Mouse (Mus musculus): ENCODE results near the gene Eif2b4. TPM values are rescaled to one million over a fixed set of nuclear protein-coding genes. Genes with fewer than 3 reads are reported as not detected.

The Eif2b4 gene
- polyA plus RNA-seq, 1 experiment from 2014 or later: 58.0 TPM

DNA sequence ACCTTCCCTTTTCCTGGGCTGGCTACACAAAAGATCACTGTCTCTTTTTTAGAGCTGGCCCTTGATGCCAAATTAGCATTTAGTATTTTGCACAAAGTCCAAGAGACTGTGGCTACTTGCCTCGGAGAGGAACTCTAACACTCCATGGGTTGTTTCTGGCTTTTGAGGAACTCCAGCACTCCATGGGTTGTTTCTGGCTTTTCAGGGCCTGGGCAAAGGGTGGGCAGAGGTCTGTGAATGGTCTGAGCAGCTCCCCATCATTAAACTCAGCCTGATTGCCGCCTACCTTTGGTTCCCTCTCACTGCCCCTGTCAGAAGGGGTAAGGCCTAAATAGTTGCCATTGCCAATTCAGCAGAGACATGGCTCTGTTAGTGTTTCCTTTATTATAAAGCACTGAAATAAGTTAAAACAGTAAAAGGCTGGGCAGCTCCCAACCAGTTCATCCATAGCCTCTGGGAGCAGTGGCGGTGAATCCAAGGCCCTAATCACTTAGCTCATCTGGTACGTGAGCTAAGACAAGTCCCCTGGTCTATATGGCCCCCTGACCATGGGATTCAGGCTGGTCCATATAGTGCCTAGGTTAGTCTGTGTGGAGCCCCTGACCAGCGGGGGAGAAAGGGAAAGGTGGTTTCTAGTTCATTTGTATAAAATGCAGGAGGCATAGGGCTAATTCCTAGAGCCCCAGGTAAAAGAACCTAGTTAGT lies 5.5 kb upstream of the Eif2b4 start:
- peaks cover 57% of the 10 kb centered on the region for H3K36me3 ChIP-seq
- no peaks in the 10 kb centered on the region for H3K27me3 ChIP-seq (replicated peaks)

DNA sequence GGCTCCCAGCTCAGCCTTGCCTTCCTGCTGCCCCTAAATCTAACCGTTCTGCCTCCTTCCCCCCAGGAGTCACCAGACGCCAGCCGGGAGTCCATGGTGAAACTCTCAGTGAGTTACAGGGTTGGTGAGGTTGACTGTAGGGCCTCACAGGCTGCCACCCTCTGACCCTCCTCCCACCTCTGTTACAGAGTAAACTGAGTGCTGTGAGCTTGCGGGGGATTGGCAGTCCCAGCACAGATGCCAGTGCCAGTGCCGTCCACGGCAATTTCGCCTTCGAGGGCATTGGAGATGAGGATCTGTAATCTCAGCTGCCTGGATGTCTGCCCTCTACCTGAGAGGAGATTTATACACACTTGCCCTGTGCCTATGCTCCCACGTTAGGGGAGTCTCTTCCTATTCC lies 4.9 kb upstream of the Eif2b4 start:
- H3K27me3 ChIP-seq (replicated peaks): no peaks in the 10 kb centered on the region
- H3K9me3 ChIP-seq: 0 out of 2 replicates have a peak, but pooled peaks cover 4% of the 10 kb centered on the region
- H3K4me2 ChIP-seq (replicated peaks): no peak overlapping the region
- no peak overlapping the region for H3K9ac ChIP-seq
- 81% methylated on average over 9 of the region's 9 CpGs for WGBS
- no peak overlapping the region for H3K27ac ChIP-seq
- H3K36me3 ChIP-seq: peaks cover 57% of the 10 kb centered on the region
- H3K4me1 ChIP-seq (replicated peaks): peaks cover 22% of the 10 kb centered on the region
- no peak for ATAC-seq
- H3K4me3 ChIP-seq (replicated peaks): no peak overlapping the region

More for the DNA sequence above, 5.5 kb upstream of the Eif2b4 start:
- WGBS: 83% methylated on average over 5 of the region's 5 CpGs
- Histone ChIP-seq H3K27ac (no peak overlapping the region), H3K4me3 (replicated peaks) (no peak overlapping the region), H3K4me2 (replicated peaks) (no peak overlapping the region), H3K9me3 (0 out of 2 replicates have a peak, but pooled peaks cover 4% of the 10 kb centered on the region), H3K9ac (no peak overlapping the region), H3K4me1 (replicated peaks) (peaks cover 23% of the 10 kb centered on the region)
- no peak for ATAC-seq

DNA sequence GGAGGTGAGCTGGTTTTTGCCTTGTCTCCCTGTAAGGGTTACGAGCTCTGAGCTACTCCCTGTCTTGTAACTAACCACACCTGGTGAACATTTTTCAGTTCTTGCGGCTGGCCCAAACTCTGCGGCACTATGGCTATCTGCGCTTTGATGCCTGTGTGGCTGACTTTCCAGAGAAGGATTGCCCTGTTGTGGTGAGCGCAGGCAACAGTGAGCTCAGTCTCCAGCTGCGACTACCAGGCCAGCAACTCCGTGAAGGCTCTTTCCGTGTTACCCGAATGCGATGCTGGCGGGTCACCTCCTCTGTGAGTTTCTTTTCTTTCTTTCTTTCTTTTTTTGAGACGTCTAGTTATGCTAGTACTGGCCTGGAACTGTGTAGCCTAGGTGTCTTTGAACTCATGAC lies 3.8 kb upstream of the Eif2b4 start:
- no peak overlapping the region for H3K27ac ChIP-seq
- 0 out of 2 replicates have a peak, but pooled peaks cover 4% of the 10 kb centered on the region for H3K9me3 ChIP-seq
- 95% methylated on average over 12 of the region's 12 CpGs for WGBS
- no peak overlapping the region for H3K4me3 ChIP-seq (replicated peaks)
- ATAC-seq: no peak
- no peak overlapping the region for H3K4me2 ChIP-seq (replicated peaks)
- peaks cover 52% of the 10 kb centered on the region for H3K36me3 ChIP-seq
- H3K27me3 ChIP-seq (replicated peaks): no peaks in the 10 kb centered on the region
- no peak overlapping the region for H3K9ac ChIP-seq
- peaks cover 20% of the 10 kb centered on the region for H3K4me1 ChIP-seq (replicated peaks)

DNA sequence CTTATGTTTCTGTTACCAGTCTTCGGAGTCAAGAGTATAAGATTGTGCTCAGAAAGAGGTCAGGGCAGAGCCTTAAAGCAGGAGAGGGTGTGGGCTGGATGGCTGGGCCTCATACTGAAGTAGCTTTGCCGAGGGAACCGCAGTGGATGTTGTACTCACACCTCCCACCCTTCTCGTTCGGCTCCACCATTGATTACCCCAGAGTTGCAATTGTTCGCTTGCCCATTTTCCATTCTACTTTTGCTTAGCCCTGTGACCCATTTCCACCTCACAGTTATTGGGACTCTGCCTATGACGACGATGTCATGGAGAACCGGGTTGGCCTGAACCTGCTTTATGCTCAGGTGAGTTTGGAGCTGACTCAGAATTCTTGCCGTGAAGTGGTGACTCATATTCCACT lies 3.0 kb upstream of the Eif2b4 start:
- Histone ChIP-seq H3K9ac (no peak overlapping the region), H3K9me3 (0 out of 2 replicates have a peak, but pooled peaks cover 4% of the 10 kb centered on the region), H3K4me3 (replicated peaks) (no peak overlapping the region), H3K27ac (no peak overlapping the region), H3K27me3 (replicated peaks) (no peaks in the 10 kb centered on the region), H3K4me2 (replicated peaks) (no peak overlapping the region), H3K4me1 (replicated peaks) (peaks cover 26% of the 10 kb centered on the region), H3K36me3 (peaks cover 52% of the 10 kb centered on the region)
- WGBS: 92% methylated on average over 10 of the region's 10 CpGs
- ATAC-seq: no peak

DNA sequence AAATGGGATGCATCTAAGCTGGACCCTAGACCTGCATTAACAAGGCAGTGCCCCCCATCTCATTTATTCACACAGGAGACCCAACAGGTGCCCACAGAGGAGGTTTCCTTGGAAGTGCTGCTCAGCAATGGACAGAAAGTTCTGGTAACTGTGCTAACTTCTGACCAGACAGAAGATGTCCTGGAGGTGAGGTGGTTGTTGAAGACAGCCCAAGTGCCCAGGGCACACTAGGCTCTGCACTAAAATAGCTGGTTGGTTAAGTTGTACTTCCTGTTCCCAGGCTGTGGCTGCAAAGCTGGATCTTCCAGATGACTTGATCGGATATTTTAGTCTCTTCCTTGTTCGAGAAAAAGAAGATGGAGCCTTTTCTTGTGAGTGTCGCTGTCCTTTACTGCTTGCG lies 2.4 kb upstream of the Eif2b4 start:
- H3K9ac ChIP-seq: no peak overlapping the region
- 0 out of 2 replicates have a peak, but pooled peaks cover 4% of the 10 kb centered on the region for H3K9me3 ChIP-seq
- H3K4me1 ChIP-seq (replicated peaks): peaks cover 23% of the 10 kb centered on the region
- no peak overlapping the region for H3K4me3 ChIP-seq (replicated peaks)
- no peaks in the 10 kb centered on the region for H3K27me3 ChIP-seq (replicated peaks)
- 88% methylated on average over 4 of the region's 4 CpGs for WGBS
- no peak overlapping the region for H3K4me2 ChIP-seq (replicated peaks)
- ATAC-seq: no peak
- H3K36me3 ChIP-seq: peaks cover 58% of the 10 kb centered on the region
- no peak overlapping the region for H3K27ac ChIP-seq

DNA sequence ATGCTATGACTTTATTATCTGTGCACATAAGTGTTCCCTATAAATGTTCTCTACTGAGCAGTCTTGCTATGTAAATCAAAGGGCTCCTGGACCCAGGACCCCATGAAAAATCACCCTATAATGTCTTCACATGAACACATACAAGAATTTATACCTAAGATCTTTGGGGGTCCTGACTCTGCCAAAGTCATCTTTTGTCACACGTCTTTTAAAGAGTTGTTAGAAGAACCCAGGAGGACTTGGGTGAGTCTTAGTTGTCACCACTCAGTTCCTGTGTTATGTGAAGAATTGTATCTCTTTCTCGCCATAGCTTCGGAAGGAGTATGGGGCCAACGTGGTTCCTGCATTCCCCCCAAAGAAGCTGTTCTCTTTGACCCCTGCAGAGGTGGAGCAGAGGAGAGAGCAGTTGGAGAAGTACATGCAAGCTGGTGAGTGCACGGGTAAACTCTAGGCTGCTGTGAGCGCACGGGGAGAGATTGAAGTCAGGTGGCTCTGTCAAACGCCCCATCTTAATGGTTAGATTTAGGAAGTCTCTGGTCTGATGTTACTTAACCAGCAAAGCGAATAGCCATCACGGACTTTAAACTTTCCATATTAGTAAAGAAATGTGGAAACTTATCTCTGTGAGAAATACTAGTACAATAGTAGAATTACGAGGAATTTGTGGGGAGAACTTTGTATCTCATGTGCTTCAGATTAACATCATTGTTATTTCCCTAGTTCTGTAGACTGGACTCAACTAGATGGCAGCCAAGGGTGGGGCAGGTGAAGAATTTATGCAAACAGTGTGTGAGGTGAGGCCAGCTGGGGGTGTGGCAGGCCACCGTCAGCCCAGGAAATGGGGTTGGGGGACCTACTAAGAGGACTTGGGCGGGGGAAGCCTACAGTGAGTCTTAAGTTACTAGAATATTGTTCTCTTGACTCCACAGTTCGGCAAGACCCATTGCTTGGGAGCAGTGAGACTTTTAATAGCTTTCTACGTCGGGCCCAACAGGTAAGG lies 1.6 kb upstream of the Eif2b4 start:
- peak overlapping the region; percentile 67; the same call in 1 of the 2 replicates for H3K4me3 ChIP-seq (replicated peaks)
- WGBS: 89% methylated on average over 16 of the region's 16 CpGs
- no peak for ATAC-seq

DNA sequence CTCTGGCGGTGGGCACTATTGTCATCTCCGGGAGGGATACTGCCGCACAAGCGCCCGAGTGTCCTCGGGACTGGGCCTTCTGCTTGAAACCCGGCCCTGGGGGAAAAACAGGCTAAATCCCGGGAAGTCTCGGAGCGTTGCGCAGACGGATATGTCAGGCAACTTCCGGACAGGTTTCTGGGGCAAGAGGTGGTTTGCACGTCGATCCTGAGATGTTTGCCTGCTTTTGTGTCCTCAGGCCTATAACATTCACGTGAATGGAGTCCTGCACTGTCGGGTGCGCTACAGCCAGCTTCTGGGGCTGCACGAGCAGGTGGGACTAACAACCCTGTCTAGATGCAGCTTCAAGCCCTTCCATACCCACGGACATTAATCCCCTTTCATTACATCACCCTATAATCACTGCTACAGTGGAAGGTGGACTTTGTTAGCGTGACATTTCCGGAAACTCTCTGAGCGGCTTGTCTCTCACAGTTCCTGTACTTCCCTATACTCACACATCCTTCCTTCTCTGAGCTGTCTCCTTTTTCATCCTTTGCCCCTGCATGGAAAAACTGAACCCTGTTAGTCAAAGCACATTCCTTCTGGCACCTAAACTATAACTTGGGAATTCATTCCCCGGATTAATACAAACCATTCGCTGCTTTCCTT lies 526 bp upstream of the Eif2b4 start:
- Histone ChIP-seq H3K4me1 (replicated peaks) (peaks cover 17% of the 10 kb centered on the region; the same call in 1 of the 2 replicates), H3K4me2 (replicated peaks) (peak overlapping the region; percentile 80), H3K9me3 (no peaks in the 10 kb centered on the region), H3K27me3 (replicated peaks) (no peaks in the 10 kb centered on the region), H3K4me3 (replicated peaks) (peak overlapping the region; percentile 67), H3K36me3 (peaks cover 51% of the 10 kb centered on the region), H3K9ac (peak overlapping the region; percentile 93), H3K27ac (peak overlapping the region; percentile 81)
- WGBS: 10% methylated on average over 25 of the region's 25 CpGs
- ATAC-seq: no peak

More for the DNA sequence above, 1.6 kb upstream of the Eif2b4 start:
- peak overlapping the region; percentile 80; the same call in 1 of the 2 replicates for H3K4me2 ChIP-seq (replicated peaks)
- peaks cover 17% of the 10 kb centered on the region; the same call in 1 of the 2 replicates for H3K4me1 ChIP-seq (replicated peaks)
- no peaks in the 10 kb centered on the region for H3K9me3 ChIP-seq
- no peak overlapping the region for H3K9ac ChIP-seq
- peaks cover 54% of the 10 kb centered on the region for H3K36me3 ChIP-seq
- H3K27me3 ChIP-seq (replicated peaks): no peaks in the 10 kb centered on the region
- H3K27ac ChIP-seq: no peak overlapping the region

DNA sequence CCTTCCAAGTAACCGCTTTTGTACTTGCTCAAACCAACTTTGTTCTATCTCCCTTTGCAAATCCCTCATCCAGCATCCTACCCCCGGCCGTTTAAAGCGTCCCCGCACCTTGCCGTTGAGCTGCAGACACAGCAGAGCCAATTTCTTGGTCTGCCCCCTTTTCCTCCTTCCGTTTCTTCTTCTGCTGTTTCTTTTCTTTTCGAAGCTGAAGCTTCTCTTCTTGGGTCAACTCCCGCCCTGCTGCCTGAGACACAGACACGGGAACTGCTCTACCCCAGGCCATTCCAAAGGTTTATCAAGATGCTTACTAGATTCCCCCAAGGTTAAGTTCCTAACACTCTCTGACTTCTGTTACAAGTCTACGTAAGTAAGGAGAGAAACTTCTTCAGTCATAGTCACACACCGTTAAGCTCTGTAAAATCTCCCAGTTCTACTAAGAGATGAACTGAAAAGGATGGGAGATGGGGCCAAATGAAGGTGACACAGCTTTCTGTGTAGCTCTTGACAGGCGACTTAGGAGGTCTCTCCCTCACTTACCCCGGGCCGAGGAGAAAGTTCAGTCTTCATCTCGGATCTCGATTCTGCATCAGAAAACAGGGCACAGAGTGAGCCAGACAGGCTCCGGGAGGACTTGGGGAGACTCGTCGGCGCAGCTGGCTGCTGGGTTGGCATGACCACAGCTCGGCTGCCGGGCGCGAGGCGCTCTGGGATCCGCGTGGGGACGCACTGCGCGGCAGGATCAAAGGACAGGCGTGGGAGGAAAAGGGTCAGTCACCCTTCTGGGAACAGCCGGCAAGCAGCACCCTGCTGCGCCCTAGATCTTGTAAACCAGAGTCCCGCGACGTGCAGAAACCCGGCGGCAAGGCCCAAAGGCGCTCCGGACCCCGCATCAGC lies 938 bp downstream of the Eif2b4 start:
- ATAC-seq: peak; percentile 81

DNA sequence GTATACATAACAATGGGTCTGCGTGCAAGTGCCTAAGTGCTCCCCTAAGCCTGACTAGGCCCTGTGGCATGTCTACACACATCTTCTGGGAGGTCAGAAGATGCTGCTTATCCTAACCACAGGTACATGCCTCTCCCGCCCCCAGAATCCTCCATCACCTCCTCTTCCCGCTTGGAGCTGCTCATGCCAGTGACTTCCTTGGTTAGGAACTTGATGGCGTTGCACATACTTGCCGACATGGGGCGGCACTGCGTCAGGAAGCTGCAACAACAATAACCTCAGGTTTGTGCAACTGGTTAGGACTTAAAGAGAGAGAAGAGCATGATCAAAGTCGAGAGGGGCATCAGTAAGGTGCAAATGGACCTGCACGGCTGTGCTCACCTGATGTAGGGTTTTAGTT lies 3.0 kb downstream of the Eif2b4 start:
- no peaks in the 10 kb centered on the region for H3K27me3 ChIP-seq (replicated peaks)
- H3K4me1 ChIP-seq (replicated peaks): peaks cover 17% of the 10 kb centered on the region; the same call in 1 of the 2 replicates
- H3K4me2 ChIP-seq (replicated peaks): no peak overlapping the region
- WGBS: 88% methylated on average over 9 of the region's 9 CpGs
- peaks cover 34% of the 10 kb centered on the region for H3K36me3 ChIP-seq
- no peak for ATAC-seq
- H3K9ac ChIP-seq: no peak overlapping the region
- no peaks in the 10 kb centered on the region for H3K9me3 ChIP-seq
- H3K27ac ChIP-seq: no peak overlapping the region
- no peak overlapping the region for H3K4me3 ChIP-seq (replicated peaks)

More for the DNA sequence above, 938 bp downstream of the Eif2b4 start:
- peaks cover 17% of the 10 kb centered on the region; the same call in 1 of the 2 replicates for H3K4me1 ChIP-seq (replicated peaks)
- H3K27me3 ChIP-seq (replicated peaks): no peaks in the 10 kb centered on the region
- peaks cover 49% of the 10 kb centered on the region for H3K36me3 ChIP-seq
- peak overlapping the region; percentile 80 for H3K4me2 ChIP-seq (replicated peaks)
- peak overlapping the region; percentile 93 for H3K9ac ChIP-seq
- WGBS: 11% methylated on average over 42 of the region's 42 CpGs
- H3K9me3 ChIP-seq: no peaks in the 10 kb centered on the region
- H3K27ac ChIP-seq: peak overlapping the region; percentile 87
- H3K4me3 ChIP-seq (replicated peaks): peak overlapping the region; percentile 67

DNA sequence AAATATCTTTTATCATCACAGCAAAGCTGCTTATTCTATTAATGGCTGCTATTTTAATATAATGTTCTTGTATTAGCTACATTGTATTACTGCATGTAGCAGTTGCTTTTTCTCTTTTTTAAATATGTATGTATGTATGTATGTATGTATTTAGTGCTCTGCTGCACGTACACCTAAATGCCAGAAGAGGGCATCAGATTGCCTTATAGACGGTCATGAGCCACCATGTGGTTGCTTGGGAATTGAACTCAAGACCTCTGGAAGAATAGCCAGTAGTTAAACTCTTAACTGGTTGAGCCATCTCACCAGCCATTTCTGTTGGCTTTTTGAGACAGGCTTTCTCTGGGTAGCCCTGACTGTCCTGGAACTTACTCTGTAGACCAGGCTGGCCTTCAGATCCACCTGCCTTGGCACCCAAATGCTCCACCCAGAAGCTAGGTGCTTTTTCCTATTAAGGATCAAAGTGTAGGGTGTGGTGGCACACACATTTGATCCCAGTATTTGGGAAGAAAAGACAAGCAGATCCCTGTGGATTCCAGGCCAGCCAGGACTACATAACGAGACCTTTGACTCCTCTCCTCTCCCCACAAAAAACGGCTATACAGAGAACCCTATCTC lies 4.9 kb downstream of the Eif2b4 start:
- H3K9ac ChIP-seq: no peak overlapping the region
- H3K4me2 ChIP-seq (replicated peaks): no peak overlapping the region
- H3K4me3 ChIP-seq (replicated peaks): no peak overlapping the region
- 75% methylated on average over 4 of the region's 4 CpGs for WGBS
- H3K4me1 ChIP-seq (replicated peaks): peaks cover 10% of the 10 kb centered on the region; the same call in 1 of the 2 replicates
- ATAC-seq: no peak
- H3K9me3 ChIP-seq: no peaks in the 10 kb centered on the region
- no peak overlapping the region for H3K27ac ChIP-seq
- H3K27me3 ChIP-seq (replicated peaks): no peaks in the 10 kb centered on the region
- H3K36me3 ChIP-seq: peaks cover 33% of the 10 kb centered on the region

DNA sequence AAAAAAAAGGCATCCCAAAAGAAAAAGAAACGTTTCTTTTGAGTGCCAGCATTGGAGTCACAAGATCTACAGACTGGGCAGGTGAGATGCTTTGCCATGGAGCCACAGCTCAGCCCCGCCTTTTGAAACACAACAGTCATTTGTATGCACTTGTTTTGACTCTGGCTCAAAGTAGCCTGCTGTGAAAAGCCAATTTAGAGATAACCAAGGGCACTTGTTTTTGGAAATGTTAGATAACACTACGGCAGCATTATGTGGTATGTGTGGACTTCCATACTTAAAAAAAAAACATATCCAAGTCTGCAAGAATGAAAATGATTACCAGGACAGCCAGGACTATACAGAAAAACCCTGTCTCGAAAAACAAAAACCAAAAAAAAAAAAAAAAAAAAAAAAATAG lies 9.6 kb downstream of the Eif2b4 start:
- H3K9ac ChIP-seq: no peak overlapping the region
- no peaks in the 10 kb centered on the region for H3K27me3 ChIP-seq (replicated peaks)
- 60% methylated on average over 4 of the region's 4 CpGs for WGBS
- no peak overlapping the region for H3K27ac ChIP-seq
- no peak overlapping the region for H3K4me3 ChIP-seq (replicated peaks)
- H3K4me2 ChIP-seq (replicated peaks): no peak overlapping the region
- ATAC-seq: no peak
- H3K4me1 ChIP-seq (replicated peaks): no peaks in the 10 kb centered on the region
- peaks cover 16% of the 10 kb centered on the region for H3K36me3 ChIP-seq
- H3K9me3 ChIP-seq: no peaks in the 10 kb centered on the region
